Mouse (Mus musculus) spleen, adult 2 months (tissue): ENCODE measurements around the gene Cybrd1.

Experiments
- CTCF ChIP-seq: fragments of 200-500 bp; IDR thresholded peaks from 2 replicates; pipeline ENCODE4 v1.5.1; 2011; ENCODE audit warnings: mild to moderate bottlenecking, inconsistent platforms; ENCODE audit not compliant: insufficient read depth, insufficient read length, insufficient replicate concordance; ENCODE audit errors: extremely low read depth
- POLR2A ChIP-seq: fragments of 200-500 bp; IDR thresholded peaks from 2 replicates; pipeline ENCODE4 v1.6.1; 2011; ENCODE audit warnings: low read depth, low read length, inconsistent platforms

DNA sequence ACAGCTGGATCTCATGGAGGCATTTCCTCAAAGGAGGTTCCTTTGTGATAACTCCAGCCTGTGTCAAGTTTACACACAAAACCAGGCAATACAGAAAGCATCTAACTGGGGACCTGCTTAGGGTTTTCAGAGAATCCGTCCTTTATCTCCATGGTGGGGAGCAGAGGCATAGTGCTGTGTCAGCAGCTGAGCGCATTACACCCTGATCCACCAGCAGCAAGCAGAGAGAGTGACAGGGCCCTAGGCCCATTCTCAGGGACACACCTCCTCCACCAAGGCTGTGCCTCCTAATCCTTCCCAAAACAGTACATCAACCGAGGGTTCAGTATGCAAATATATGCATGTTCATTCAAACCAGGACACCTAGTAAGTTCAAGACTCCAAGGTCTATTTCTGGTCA is 55.3 kb downstream of the Cybrd1 start:
- TF ChIP-seq CTCF, result no peak
- TF ChIP-seq POLR2A, result no peak
